Mouse (Mus musculus) megakaryocyte, embryonic 14.5 days (primary cell): Measurements from ENCODE around the gene Dync1i1. TPM values are rescaled to one million over a fixed set of nuclear protein-coding genes. Genes with fewer than 3 reads are reported as not detected.

Experiments used
- H3K27me3 ChIP-seq: replicated peaks from 2 replicates; pipeline ENCODE3; 2012; ENCODE audit warnings: inconsistent platforms
- H3K36me3 ChIP-seq: replicated peaks from 2 replicates; pipeline ENCODE3; 2012; ENCODE audit warnings: low read length, inconsistent platforms, mixed read lengths
- H3K4me1 ChIP-seq: 2 replicates; pipeline ENCODE4 v1.6.1; 2012; ENCODE audit warnings: inconsistent platforms
- H3K4me3 ChIP-seq: replicated peaks from 2 replicates; pipeline ENCODE3; 2012; ENCODE audit warnings: moderate library complexity, mild to moderate bottlenecking, inconsistent platforms
- H3K9me3 ChIP-seq: 2 replicates; pipeline ENCODE4 v1.6.1; 2012; ENCODE audit warnings: inconsistent platforms
- FLI1 ChIP-seq: IDR thresholded peaks from 2 replicates; pipeline ENCODE4 v1.6.1; 2012; ENCODE audit warnings: low read length, inconsistent platforms, mixed read lengths
- GATA1 ChIP-seq: IDR thresholded peaks from 3 replicates; pipeline ENCODE4 v1.6.1; 2012; ENCODE audit warnings: mixed read lengths, low read length, inconsistent platforms, borderline replicate concordance
- polyA plus RNA-seq: library from polyadenylated mRNA; stranded (reverse); fragments of >175 nt; gene quantifications from 2 replicates; pipeline ENCODE4 v1.2.3, GENCODE M21; 2012; ENCODE audit warnings: low replicate concordance; ENCODE audit not compliant: insufficient read depth

Dync1i1 gene
- polyA plus RNA-seq, 1 experiment = 1.6 TPM

DNA sequence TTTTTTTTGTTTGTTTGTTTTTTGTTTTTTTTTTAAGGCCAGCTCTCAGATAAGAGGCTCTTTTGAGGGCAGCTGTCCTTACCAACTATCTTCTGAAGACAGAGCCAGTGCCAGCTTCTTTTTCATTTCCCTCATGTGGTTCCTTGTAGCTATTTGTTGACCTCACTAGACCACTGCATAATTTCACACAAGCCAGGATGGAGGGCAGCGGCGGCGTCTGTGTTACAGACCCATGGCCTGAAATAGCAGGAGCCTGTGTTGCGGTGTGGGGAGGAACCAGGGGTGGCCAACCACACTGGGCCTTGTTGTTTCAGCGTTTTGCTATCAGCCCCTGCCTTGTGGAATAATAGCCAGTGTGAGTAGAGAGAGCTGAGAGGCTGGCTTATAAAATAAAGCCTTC is 145.6 kb downstream of the Dync1i1 start:
- Histone ChIP-seq H3K4me3 (no peak overlapping the region), H3K36me3 (no peaks in the 10 kb centered on the region), H3K4me1 (no peaks in the 10 kb centered on the region), H3K27me3 (no peaks in the 10 kb centered on the region), H3K9me3 (peaks cover 5% of the 10 kb centered on the region)
- TF ChIP-seq GATA1 = no peak
- TF ChIP-seq FLI1 = no peak

- Histone ChIP-seq H3K4me1 (no peaks in the 10 kb centered on the region), H3K27me3 (no peaks in the 10 kb centered on the region), H3K4me3 (no peak overlapping the region), H3K9me3 (peaks cover 5% of the 10 kb centered on the region), H3K36me3 (no peaks in the 10 kb centered on the region)
- TF ChIP-seq GATA1 = no peak
- no peak for TF ChIP-seq FLI1
Measured at GRCm38 (mm10) chr6:5871581-5872298, 146.3 kb downstream of the Dync1i1 start.

GRCm38 (mm10) chr6:5889341-5889740 is 163.9 kb downstream of the Dync1i1 start:
- no peaks in the 10 kb centered on the region for H3K27me3 ChIP-seq
- no peaks in the 10 kb centered on the region for H3K9me3 ChIP-seq
- H3K4me3 ChIP-seq = no peak overlapping the region
- no peak for TF ChIP-seq FLI1
- no peak for TF ChIP-seq GATA1
- no peaks in the 10 kb centered on the region for H3K4me1 ChIP-seq
- no peaks in the 10 kb centered on the region for H3K36me3 ChIP-seq

GRCm38 (mm10) chr6:5911295-5911694 is 185.9 kb downstream of the Dync1i1 start:
- Histone ChIP-seq H3K4me3 (no peak overlapping the region), H3K9me3 (no peaks in the 10 kb centered on the region), H3K4me1 (no peaks in the 10 kb centered on the region), H3K36me3 (no peaks in the 10 kb centered on the region), H3K27me3 (no peaks in the 10 kb centered on the region)
- TF ChIP-seq FLI1 (no peak), GATA1 (no peak)

GRCm38 (mm10) chr6:5915028-5915427 is 189.6 kb downstream of the Dync1i1 start:
- Histone ChIP-seq H3K9me3 (no peaks in the 10 kb centered on the region), H3K4me1 (no peaks in the 10 kb centered on the region), H3K36me3 (no peaks in the 10 kb centered on the region), H3K4me3 (no peak overlapping the region), H3K27me3 (no peaks in the 10 kb centered on the region)
- TF ChIP-seq FLI1 (no peak), GATA1 (no peak)

DNA sequence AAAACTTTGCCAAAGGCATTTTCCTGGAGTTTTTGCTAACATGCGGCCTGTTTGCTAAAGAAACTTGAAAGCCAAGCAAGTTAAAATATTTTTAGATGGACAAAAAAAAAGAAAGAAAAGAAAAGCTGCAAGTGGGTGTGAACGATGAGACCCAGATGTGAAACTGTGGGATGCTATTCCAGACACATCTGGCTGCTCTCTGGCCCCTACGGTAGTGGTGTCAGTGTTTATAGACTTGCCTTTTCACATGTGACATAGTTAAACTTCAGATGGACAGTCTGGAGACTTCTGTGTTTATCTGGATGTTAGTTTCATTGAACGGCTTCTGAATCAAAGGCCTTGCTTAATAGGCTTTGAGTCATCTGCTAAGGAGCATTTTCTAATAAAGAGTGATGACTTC is 195.2 kb downstream of the Dync1i1 start:
- Histone ChIP-seq H3K4me3 (no peak overlapping the region), H3K27me3 (no peaks in the 10 kb centered on the region), H3K36me3 (no peaks in the 10 kb centered on the region), H3K4me1 (no peaks in the 10 kb centered on the region), H3K9me3 (no peaks in the 10 kb centered on the region)
- TF ChIP-seq GATA1 = no peak
- no peak for TF ChIP-seq FLI1

GRCm38 (mm10) chr6:5922676-5923075 is 197.2 kb downstream of the Dync1i1 start:
- Histone ChIP-seq H3K4me3 (no peak overlapping the region), H3K9me3 (no peaks in the 10 kb centered on the region), H3K4me1 (no peaks in the 10 kb centered on the region), H3K36me3 (no peaks in the 10 kb centered on the region), H3K27me3 (no peaks in the 10 kb centered on the region)
- TF ChIP-seq FLI1 = no peak
- TF ChIP-seq GATA1 = no peak

DNA sequence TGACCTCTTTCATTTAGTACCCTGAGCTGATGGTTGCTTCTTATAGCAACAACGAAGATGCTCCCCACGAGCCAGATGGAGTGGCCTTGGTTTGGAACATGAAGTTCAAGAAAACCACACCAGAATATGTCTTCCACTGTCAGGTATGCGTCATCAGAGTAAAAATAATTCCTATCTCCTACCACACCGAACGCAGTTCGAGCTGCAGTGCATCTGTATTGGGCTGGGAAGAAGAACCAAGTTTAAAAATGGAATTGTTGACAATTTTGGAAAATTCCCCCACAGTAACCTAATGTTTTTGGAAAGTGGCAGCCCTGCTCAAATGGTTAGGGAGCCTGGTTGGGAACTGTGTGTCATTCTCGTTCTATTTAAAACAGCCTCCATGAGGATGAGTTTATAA is 197.7 kb downstream of the Dync1i1 start:
- Histone ChIP-seq H3K4me1 (no peaks in the 10 kb centered on the region), H3K36me3 (no peaks in the 10 kb centered on the region), H3K9me3 (no peaks in the 10 kb centered on the region), H3K27me3 (no peaks in the 10 kb centered on the region), H3K4me3 (no peak overlapping the region)
- no peak for TF ChIP-seq FLI1
- TF ChIP-seq GATA1 = no peak

- no peaks in the 10 kb centered on the region for H3K27me3 ChIP-seq
- no peaks in the 10 kb centered on the region for H3K4me1 ChIP-seq
- TF ChIP-seq GATA1 (no peak), FLI1 (no peak)
- no peaks in the 10 kb centered on the region for H3K36me3 ChIP-seq
- H3K9me3 ChIP-seq = no peaks in the 10 kb centered on the region
- H3K4me3 ChIP-seq = no peak overlapping the region
Measured at GRCm38 (mm10) chr6:5930140-5930539, 204.7 kb downstream of the Dync1i1 start.

GRCm38 (mm10) chr6:5935587-5936353 is 210.3 kb downstream of the Dync1i1 start:
- no peaks in the 10 kb centered on the region for H3K36me3 ChIP-seq
- no peaks in the 10 kb centered on the region for H3K9me3 ChIP-seq
- TF ChIP-seq GATA1 = no peak
- no peak for TF ChIP-seq FLI1
- no peak overlapping the region for H3K4me3 ChIP-seq
- H3K27me3 ChIP-seq = no peaks in the 10 kb centered on the region
- H3K4me1 ChIP-seq = no peaks in the 10 kb centered on the region
